Mouse (Mus musculus) right cerebral cortex, postnatal 25 days (tissue): Measurements from ENCODE around the gene Rassf3.

Experiments used
- DNase-seq: peaks from one replicate; pipeline ENCODE4 v3.0.0; 2022

Gene Rassf3

DNA sequence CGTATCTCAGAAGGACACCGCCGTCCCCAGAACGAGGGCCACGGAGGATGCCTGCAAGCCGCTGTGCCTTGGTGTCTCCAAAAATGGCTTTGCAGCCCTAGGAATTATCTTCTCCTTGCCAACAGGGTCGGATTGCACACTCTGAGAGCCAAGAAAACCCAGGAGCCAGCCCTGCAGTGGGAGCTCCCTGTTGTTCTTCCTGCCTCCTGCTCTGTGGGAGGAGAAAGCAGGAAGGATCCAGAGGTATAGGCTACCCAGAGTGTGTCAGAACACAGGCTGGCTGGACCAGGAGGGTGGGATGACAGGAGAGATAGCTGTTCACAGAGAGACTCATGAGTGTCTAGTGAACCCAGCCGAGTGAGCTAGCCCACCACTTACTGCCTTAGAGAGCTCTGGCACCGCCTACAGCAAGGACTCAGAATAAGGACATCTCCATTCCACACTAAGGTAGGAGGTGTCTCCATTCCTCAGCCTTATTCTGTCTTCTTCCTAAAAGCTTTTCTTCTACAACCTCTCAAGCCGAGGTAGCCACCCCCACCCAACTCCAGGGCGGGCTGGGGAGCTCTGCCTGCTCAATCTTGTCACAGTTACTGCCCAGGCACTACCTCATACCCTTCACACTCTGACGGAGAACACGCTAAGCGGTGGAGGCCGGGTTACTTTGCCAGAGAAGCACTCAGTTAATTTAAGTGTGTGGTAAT is 48.0 kb downstream of the Rassf3 start:
- peak; percentile 41 for DNase-seq

GRCm38 (mm10) chr10:121427136-121427535 is 49.0 kb downstream of the Rassf3 start:
- DNase-seq: no peak

DNA sequence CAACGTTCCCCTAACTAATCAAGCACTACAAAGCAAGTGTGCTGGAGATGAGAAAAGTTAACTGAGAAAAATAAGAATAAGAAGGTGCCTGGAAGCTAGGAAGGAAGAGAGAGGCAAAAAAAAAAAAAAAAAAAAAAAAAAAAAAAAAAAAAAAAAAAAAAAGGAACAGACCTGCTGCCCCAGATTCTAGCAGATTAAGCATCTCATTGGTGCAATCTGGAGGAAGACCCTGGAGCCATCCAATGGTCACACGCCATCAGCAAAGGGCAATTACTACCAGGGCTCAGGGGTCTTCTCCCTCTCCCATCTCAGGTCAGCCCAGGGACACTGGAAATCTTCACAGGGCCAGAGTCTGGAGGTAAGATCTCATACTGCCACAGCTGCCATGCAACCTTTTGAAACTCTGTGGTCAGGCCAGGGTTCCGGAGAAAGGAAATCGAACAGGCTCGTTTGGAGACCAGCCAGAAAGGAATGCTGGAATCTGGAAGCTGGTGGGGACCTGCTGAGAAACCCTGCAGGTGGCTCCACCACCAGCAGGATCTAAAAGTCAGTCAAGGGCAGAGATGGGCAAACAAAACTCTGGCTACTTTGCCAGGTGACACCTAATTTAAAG is 49.6 kb downstream of the Rassf3 start:
- no peak for DNase-seq

- DNase-seq: no peak
Observed at GRCm38 (mm10) chr10:121425506-121426025, 50.6 kb downstream of the Rassf3 start.

GRCm38 (mm10) chr10:121425079-121425478 is 51.1 kb downstream of the Rassf3 start:
- no peak for DNase-seq

GRCm38 (mm10) chr10:121424455-121424854 is 51.7 kb downstream of the Rassf3 start:
- no peak for DNase-seq

- no peak for DNase-seq
Observed at GRCm38 (mm10) chr10:121423541-121424349, 52.4 kb downstream of the Rassf3 start.

GRCm38 (mm10) chr10:121422294-121422693 is 53.9 kb downstream of the Rassf3 start:
- no peak for DNase-seq

GRCm38 (mm10) chr10:121421657-121422290 is 54.4 kb downstream of the Rassf3 start:
- no peak for DNase-seq

DNA sequence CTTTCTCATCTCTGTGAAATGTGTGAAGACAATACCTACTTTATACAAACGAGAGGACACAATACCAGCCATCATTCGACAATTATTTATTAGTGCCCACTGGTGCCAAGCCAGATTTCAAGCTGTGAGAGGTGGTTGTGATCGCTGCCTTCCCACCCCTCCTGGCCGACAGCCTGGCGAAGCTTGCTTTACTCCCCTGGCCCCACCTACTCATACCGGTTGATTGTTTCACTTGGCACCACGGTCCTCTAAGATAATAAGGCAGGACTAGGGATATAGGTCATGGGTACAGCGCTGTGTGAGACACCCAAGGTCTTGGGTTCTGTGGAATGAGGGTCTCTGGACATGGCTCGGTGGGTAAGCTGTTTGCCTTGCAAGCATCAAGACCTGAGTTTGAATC is 55.1 kb downstream of the Rassf3 start:
- DNase-seq: no peak

GRCm38 (mm10) chr10:121419640-121420470 is 56.3 kb downstream of the Rassf3 start:
- DNase-seq: no peak

DNA sequence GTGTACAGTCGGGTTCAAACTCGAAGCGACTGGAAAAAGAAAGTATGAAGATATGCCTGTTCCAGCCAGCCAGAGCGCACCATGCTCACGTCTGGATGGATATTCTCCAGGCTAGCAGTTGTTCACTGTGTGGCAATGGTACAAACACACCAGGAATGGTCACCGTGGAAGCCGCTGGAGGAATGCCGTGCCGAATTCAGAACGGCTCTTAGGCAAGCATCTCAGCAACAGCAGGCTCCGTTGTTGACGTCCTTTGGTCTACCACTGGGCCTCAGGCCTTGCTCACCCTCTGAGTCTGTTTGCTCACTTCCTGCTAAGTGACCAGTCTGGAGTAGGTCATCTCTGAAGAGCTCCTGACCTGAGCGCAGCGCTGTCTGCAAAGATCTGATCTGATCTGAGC is 57.3 kb downstream of the Rassf3 start:
- DNase-seq: no peak

GRCm38 (mm10) chr10:121414127-121414526 is 62.0 kb downstream of the Rassf3 start:
- DNase-seq: no peak

DNA sequence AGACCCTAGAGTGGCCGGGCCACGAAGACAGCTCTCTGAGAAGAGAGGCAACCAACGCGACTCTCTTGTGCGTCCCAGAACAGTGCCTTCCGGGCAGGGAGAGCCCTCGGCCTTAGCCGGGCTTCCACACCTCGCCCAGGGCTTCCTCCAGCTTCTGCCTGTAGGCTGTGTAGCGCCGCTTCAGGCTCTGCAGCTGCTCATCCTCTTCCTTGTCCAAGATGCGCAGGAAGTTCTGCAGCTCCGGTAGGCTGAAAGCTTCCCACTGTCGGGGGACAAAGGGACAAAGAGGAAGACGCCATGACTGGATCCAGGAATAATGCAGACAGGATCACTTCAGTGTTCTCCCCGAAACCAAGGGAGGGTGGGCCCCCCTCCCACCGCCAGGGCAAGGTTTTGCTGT is 63.3 kb downstream of the Rassf3 start:
- DNase-seq: no peak

DNA sequence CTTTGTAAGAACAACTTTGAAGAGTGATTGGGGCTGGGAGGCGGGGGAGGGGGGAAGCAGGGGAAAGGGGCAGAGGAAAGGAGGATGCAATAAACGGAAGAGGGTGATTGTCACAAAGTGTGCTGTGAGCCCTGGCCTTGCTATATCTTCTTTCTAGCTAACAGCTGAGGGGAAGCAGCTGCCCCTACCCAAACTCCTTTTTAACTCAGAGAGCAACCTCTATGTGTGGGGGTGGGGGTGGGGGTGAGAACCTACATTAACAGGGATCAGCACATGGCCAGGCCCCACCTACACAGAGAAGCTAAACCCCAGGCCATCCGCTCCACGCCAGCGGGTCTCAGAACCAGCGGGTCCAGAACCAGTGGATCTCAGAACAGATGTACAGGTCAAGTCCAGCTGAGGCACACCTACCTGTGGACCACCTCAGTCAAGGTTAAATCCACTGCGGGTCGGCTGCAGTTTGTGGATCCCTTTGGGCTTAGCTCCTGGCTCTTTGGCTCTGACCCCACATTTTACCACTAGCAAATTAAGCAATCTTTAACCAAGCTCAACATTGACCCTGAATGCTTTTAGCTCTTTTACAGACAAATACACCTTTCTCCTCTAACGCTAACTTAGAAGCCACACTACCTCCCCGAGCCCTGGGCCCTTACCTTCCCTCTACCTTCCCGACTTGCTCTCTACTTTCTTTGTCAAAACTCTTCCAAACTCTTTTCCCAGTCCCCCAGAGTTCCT is 64.3 kb downstream of the Rassf3 start:
- DNase-seq: no peak

DNA sequence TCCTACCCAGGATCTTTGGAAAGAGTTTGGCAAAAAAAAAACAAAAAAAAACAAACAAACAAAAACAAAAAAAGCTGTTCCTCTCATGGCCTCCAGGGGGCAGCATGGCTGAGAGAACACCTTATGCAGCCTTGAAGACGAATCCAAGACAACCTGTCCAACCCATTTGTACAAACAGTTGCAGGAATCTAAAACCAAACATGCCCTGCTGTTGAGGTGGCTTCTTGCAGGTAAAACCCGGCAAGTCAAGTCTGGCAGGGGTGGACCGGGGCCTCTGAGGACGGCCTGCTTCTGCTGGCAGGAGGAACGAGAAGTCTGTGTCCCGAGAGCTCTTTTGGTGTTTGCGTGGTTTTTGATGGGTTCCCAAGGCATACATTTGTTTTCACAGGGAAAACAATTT is 66.4 kb downstream of the Rassf3 start:
- no peak for DNase-seq

DNA sequence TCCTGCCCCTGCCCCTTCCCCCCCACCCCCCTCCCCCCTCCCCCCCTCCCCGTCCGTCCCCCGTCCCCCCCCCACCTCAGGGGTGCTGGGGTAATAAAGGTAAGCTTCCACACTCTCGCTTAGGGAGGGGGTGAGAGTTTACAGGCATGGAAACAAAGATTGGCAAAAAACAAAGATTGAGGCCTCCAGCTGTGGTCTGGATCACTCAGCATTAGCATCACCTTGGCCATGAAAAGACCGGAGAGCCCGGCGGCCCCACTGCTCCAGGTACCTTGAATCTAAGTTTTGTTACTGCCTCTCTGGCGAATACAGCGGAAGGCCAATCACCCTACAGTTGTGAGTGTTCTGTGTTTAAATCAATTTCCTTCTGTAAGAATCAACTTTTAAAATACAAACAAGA is 72.2 kb downstream of the Rassf3 start:
- no peak for DNase-seq

- no peak for DNase-seq
Observed at GRCm38 (mm10) chr10:121403104-121403503, 73.0 kb downstream of the Rassf3 start.

- DNase-seq: no peak
Observed at GRCm38 (mm10) chr10:121401005-121401404, 75.1 kb downstream of the Rassf3 start.

GRCm38 (mm10) chr10:121398599-121398998 is 77.5 kb downstream of the Rassf3 start:
- no peak for DNase-seq

- DNase-seq: no peak
Observed at GRCm38 (mm10) chr10:121395542-121396176, 80.5 kb downstream of the Rassf3 start.
